Mouse (Mus musculus): Measurements from ENCODE around the gene Creb3. TPM values are rescaled to one million over a fixed set of nuclear protein-coding genes. Genes with fewer than 3 reads are reported as not detected.

Creb3 gene
- polyA plus RNA-seq (2016; fragmentation: Nextera tagmentation; extraction: Ambion mirVana): 40.7 and 53.3 TPM in 2 replicates

- WGBS: under 1% methylated on average over 62 of the region's 62 CpGs
- peak; percentile 93 for DNase-seq (ENCODE audit: low spot score)
- H3K9me3 ChIP-seq: no peaks in the 10 kb centered on the region
- no peaks in the 10 kb centered on the region for H3K27me3 ChIP-seq (ENCODE audit: insufficient read depth, poor library complexity, severe bottlenecking)
- peak within 1 kb of the TSS; percentile 87 for H3K4me3 ChIP-seq
- peaks cover 55% of the 10 kb centered on the region for H3K4me1 ChIP-seq (replicated peaks)
- H3K36me3 ChIP-seq: peaks cover 42% of the 10 kb centered on the region
- H3K27ac ChIP-seq: peak within 1 kb of the TSS; percentile 96
These were observed at the start of gene Creb3, which contains the start of gene Tln1 for GRCm38 (mm10) chr4:43561997-43562768. TSS of gene Creb3 (plus strand) at chr4:43562332. TSS of gene Tln1 (minus strand) at chr4:43562691.

GRCm38 (mm10) chr4:43512653-43513052 lies 49.5 kb upstream of the Creb3 start:
- no peaks in the 10 kb centered on the region for H3K36me3 ChIP-seq
- no peak overlapping the region for H3K27ac ChIP-seq
- no peak overlapping the region for H3K4me3 ChIP-seq
- H3K27me3 ChIP-seq (ENCODE audit: insufficient read depth, poor library complexity, severe bottlenecking): peaks cover 38% of the 10 kb centered on the region
- no peaks in the 10 kb centered on the region for H3K9me3 ChIP-seq
- peaks cover 22% of the 10 kb centered on the region for H3K4me1 ChIP-seq (replicated peaks)
- DNase-seq (ENCODE audit: low spot score): no peak
- WGBS: 60% methylated on average over 7 of the region's 7 CpGs

GRCm38 (mm10) chr4:43513300-43513699 lies 48.8 kb upstream of the Creb3 start:
- H3K4me1 ChIP-seq (replicated peaks): peaks cover 16% of the 10 kb centered on the region
- H3K27me3 ChIP-seq (ENCODE audit: insufficient read depth, poor library complexity, severe bottlenecking): peaks cover 37% of the 10 kb centered on the region
- H3K9me3 ChIP-seq: no peaks in the 10 kb centered on the region
- no peaks in the 10 kb centered on the region for H3K36me3 ChIP-seq
- no peak overlapping the region for H3K4me3 ChIP-seq
- no peak for DNase-seq (ENCODE audit: low spot score)
- H3K27ac ChIP-seq: no peak overlapping the region
- 89% methylated on average over 4 of the region's 4 CpGs for WGBS

- 82% methylated on average over 4 of the region's 4 CpGs for WGBS
- H3K27ac ChIP-seq: no peak overlapping the region
- DNase-seq (ENCODE audit: low spot score): no peak
These were observed 48.3 kb upstream of the Creb3 start for GRCm38 (mm10) chr4:43513791-43514190.

GRCm38 (mm10) chr4:43515764-43516708 lies 46.1 kb upstream of the Creb3 start:
- Histone ChIP-seq H3K36me3 (no peaks in the 10 kb centered on the region), H3K9me3 (no peaks in the 10 kb centered on the region), H3K4me1 (replicated peaks) (peaks cover 28% of the 10 kb centered on the region), H3K27me3 (ENCODE audit: insufficient read depth, poor library complexity, severe bottlenecking) (peaks cover 38% of the 10 kb centered on the region), H3K4me3 (no peak overlapping the region), H3K27ac (no peak overlapping the region)
- WGBS: 74% methylated on average over 11 of the region's 11 CpGs
- DNase-seq (ENCODE audit: low spot score): no peak

More at GRCm38 (mm10) chr4:43513791-43514190, 48.3 kb upstream of the Creb3 start:
- Histone ChIP-seq H3K4me1 (replicated peaks) (peaks cover 16% of the 10 kb centered on the region), H3K36me3 (no peaks in the 10 kb centered on the region), H3K9me3 (no peaks in the 10 kb centered on the region), H3K4me3 (no peak overlapping the region), H3K27me3 (ENCODE audit: insufficient read depth, poor library complexity, severe bottlenecking) (peaks cover 37% of the 10 kb centered on the region)

GRCm38 (mm10) chr4:43519551-43519950 lies 42.6 kb upstream of the Creb3 start:
- DNase-seq (ENCODE audit: low spot score): peak; percentile 32
- Histone ChIP-seq H3K36me3 (no peaks in the 10 kb centered on the region), H3K27me3 (ENCODE audit: insufficient read depth, poor library complexity, severe bottlenecking) (peaks cover 69% of the 10 kb centered on the region), H3K4me1 (replicated peaks) (peaks cover 63% of the 10 kb centered on the region), H3K4me3 (peak overlapping the region; percentile 35), H3K9me3 (no peaks in the 10 kb centered on the region), H3K27ac (peak overlapping the region; percentile 40; the same call in 1 of the 2 replicates)
- 12% methylated on average over 10 of the region's 10 CpGs for WGBS

GRCm38 (mm10) chr4:43519956-43520355 lies 42.2 kb upstream of the Creb3 start:
- peaks cover 64% of the 10 kb centered on the region for H3K4me1 ChIP-seq (replicated peaks)
- H3K36me3 ChIP-seq: no peaks in the 10 kb centered on the region
- no peak overlapping the region for H3K27ac ChIP-seq
- H3K4me3 ChIP-seq: peak overlapping the region; percentile 35
- WGBS: 13% methylated on average over 6 of the region's 6 CpGs
- H3K9me3 ChIP-seq: no peaks in the 10 kb centered on the region
- DNase-seq (ENCODE audit: low spot score): peak; percentile 89
- H3K27me3 ChIP-seq (ENCODE audit: insufficient read depth, poor library complexity, severe bottlenecking): peaks cover 73% of the 10 kb centered on the region

- Histone ChIP-seq H3K27ac (no peak overlapping the region), H3K4me1 (replicated peaks) (peaks cover 18% of the 10 kb centered on the region), H3K36me3 (peaks cover 24% of the 10 kb centered on the region), H3K27me3 (ENCODE audit: insufficient read depth, poor library complexity, severe bottlenecking) (peaks cover 40% of the 10 kb centered on the region), H3K4me3 (no peak overlapping the region), H3K9me3 (no peaks in the 10 kb centered on the region)
- WGBS: 69% methylated on average over 5 of the region's 5 CpGs
- no peak for DNase-seq (ENCODE audit: low spot score)
These were observed 34.3 kb upstream of the Creb3 start for GRCm38 (mm10) chr4:43527880-43528279.

- peaks cover 34% of the 10 kb centered on the region for H3K27me3 ChIP-seq (ENCODE audit: insufficient read depth, poor library complexity, severe bottlenecking)
- 83% methylated on average over 9 of the region's 9 CpGs for WGBS
- no peak for DNase-seq (ENCODE audit: low spot score)
These were observed 33.6 kb upstream of the Creb3 start for GRCm38 (mm10) chr4:43528487-43528886.

GRCm38 (mm10) chr4:43530081-43530501 lies 32.0 kb upstream of the Creb3 start:
- Histone ChIP-seq H3K9me3 (no peaks in the 10 kb centered on the region), H3K4me1 (replicated peaks) (no peaks in the 10 kb centered on the region), H3K27me3 (ENCODE audit: insufficient read depth, poor library complexity, severe bottlenecking) (peaks cover 18% of the 10 kb centered on the region), H3K27ac (no peak overlapping the region), H3K36me3 (peaks cover 46% of the 10 kb centered on the region), H3K4me3 (no peak overlapping the region)
- 78% methylated on average over 8 of the region's 8 CpGs for WGBS
- DNase-seq (ENCODE audit: low spot score): no peak

More at GRCm38 (mm10) chr4:43528487-43528886, 33.6 kb upstream of the Creb3 start:
- no peaks in the 10 kb centered on the region for H3K9me3 ChIP-seq
- peaks cover 30% of the 10 kb centered on the region for H3K36me3 ChIP-seq
- H3K4me3 ChIP-seq: no peak overlapping the region
- H3K4me1 ChIP-seq (replicated peaks): peaks cover 12% of the 10 kb centered on the region
- no peak overlapping the region for H3K27ac ChIP-seq

- no peak overlapping the region for H3K4me3 ChIP-seq
- H3K9me3 ChIP-seq: no peaks in the 10 kb centered on the region
- peaks cover 51% of the 10 kb centered on the region for H3K36me3 ChIP-seq
- WGBS: 30% methylated on average over 7 of the region's 7 CpGs
- no peak overlapping the region for H3K27ac ChIP-seq
- DNase-seq (ENCODE audit: low spot score): peak; percentile 72
- peaks cover 13% of the 10 kb centered on the region for H3K27me3 ChIP-seq (ENCODE audit: insufficient read depth, poor library complexity, severe bottlenecking)
- H3K4me1 ChIP-seq (replicated peaks): no peaks in the 10 kb centered on the region
These were observed 31.6 kb upstream of the Creb3 start for GRCm38 (mm10) chr4:43530581-43530980.

GRCm38 (mm10) chr4:43533270-43533669 lies 28.9 kb upstream of the Creb3 start:
- Histone ChIP-seq H3K4me1 (replicated peaks) (no peaks in the 10 kb centered on the region), H3K27ac (no peak overlapping the region), H3K4me3 (no peak overlapping the region), H3K36me3 (peaks cover 78% of the 10 kb centered on the region), H3K9me3 (no peaks in the 10 kb centered on the region), H3K27me3 (ENCODE audit: insufficient read depth, poor library complexity, severe bottlenecking) (no peaks in the 10 kb centered on the region)
- 87% methylated on average over 9 of the region's 9 CpGs for WGBS
- DNase-seq (ENCODE audit: low spot score): no peak
